Mouse (Mus musculus): Measurements from ENCODE around the gene Dtd2.

Gene Dtd2

DNA sequence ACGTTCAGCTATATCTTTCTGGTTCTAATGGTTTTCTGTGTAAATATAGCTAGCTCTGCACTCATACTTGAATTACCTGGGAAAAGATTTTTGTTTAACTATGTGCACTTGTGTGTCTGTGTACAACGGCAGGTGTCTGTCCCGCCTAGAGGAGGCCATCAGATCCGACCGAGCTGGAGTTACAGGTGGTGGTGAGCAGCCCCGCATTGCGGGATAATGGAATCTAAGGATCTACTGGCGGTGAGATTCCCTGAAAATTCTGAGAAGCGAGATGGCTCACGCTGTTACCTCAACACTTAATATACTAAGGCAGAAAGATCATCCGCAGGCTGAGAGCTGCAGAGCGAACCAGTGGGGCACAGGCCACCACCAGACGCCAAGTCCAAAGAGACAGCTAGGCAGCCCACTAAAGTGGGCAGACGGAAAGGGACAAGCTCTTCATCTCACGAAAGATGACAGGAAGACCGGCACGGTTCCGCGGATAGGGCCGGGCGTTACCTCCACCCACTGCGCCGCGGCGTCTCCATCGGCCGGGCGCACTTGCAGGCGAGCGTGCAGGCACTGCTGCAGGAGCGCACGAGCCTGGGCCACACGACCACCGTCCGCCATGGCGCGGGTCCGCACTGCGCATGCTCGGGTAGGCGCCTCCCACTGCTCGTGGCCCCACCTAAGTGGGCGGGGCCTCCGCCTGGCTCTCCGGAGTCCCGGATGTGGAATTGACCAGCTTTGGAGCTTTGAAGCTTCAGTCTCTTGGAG lies at the start of gene Dtd2:
Dtd2 (minus strand) TSS at position 625 of the 756 bp plus-strand sequence.
- peak; percentile 94 to 97 for DNase-seq

DNA sequence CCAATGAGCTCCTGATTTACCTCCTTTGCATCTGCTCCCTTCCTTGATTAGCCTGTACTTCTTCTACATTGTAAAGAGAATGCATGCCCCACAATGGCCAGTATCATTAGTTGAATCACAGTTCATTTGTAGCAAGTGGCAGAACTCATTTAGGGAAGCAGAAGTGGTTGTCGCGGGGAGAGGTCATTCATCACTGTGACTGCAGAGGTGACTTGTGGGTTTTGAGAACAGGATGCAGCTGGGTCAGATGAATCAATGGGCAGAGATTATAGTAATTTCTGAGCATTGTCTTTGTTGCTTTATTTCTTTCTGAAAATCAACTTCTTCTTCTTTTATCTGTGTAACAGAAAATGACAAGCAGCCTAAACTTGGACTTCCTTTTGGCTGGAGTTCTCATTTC lies 43.0 kb upstream of the Dtd2 start:
- no peak for DNase-seq

DNA sequence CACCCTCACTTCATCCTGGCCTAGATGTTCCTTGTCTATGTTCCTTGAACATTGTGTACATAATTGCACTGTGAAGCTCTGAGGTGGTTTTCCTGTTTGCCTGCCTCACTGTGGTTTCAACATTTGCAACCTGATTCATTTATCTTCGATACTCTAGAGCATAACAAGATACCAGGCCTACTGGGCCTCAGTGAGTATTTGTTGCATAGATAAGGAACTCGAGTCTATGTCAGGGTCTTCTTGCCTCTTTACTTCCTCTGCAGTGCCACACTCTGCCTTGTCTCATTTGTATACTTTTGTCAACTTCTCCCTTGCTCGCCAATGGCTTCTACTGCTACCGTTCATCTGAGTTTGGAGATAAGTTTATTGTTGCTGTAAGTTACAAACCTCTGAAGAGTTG lies 40.1 kb upstream of the Dtd2 start:
- no peak for DNase-seq

DNA sequence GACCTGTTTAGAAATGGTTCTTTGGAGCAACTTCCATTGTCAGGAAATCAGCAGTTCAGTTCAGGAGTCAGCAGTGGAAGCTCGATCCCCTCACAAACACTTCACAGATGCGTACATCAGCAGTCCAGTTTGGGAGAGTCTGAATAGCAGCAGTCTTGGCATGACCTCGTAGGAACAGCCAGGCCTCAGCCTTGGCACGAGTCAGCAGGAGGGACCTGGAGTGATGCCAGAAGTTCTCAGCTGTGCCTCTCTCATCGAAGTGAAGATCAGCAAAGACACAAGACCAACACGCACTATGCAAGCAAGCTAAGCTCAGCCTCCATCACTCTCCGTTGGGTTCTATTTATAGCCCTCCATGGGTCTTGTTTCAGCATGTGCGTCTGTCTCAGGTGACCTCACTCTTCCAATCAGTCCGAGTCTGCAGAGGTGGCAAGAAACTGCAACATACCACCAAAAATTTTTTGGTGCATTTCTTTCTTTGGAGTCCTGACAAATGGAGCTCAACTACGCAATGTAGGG lies 36.6 kb upstream of the Dtd2 start:
- DNase-seq: peak in 1 of 2 experiments; percentile 29

DNA sequence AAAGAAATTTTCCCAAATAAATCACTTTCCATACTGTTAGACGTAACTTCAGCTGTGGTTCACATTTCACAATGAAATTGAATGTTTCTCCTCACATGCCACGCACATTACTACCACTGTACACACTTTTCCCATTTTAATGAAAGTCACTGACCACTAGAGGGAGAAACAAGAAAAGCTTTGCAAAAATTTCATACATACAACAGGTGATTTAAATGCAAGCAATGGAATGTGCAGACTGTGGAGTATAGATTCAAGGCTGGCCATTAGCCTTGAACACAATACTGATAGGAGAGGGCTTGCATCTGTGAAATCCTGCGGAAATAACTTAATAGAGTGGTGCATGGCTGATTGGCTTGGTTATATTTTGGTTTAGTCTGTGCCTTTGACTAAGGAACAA lies 32.1 kb upstream of the Dtd2 start:
- no peak for DNase-seq

DNA sequence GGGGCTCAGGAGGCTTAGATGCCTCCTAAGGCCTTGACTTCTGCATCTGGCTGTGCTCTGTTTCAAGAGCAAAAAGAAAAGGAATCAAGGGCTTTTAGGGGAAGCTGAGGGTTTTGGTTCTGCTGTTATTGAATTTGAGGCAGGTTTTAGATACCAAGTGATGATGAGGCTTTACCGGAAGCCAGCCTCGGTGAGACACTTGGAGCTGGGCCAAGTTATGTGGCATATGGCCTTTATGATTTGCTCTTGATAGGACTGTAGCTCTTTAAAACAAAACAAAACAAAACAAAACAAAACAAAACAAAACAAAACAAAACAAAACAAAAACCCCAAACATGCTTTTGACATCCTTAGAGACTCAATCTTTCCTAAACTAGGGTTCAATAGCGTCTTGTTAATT lies 28.7 kb upstream of the Dtd2 start:
- no peak for DNase-seq

DNA sequence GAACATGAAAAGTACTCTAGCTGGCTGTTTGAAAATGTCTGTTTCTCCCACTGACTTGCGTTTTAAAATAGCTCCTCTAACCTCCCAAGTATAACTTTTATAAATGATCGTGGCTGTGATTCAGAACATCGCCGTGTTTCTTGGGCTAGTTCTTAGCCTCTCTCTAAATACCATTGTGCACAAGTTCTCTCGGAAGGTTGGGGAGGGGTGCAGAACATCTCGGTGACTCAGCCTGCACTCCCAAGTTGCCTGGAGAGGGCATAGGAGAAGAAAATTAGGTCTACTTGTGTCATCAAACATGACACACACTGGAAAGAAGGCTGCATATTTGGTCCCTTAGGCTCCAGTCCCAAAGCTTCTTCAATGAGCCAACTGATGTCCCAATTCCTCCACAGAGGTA lies 26.0 kb upstream of the Dtd2 start:
- no peak for DNase-seq

DNA sequence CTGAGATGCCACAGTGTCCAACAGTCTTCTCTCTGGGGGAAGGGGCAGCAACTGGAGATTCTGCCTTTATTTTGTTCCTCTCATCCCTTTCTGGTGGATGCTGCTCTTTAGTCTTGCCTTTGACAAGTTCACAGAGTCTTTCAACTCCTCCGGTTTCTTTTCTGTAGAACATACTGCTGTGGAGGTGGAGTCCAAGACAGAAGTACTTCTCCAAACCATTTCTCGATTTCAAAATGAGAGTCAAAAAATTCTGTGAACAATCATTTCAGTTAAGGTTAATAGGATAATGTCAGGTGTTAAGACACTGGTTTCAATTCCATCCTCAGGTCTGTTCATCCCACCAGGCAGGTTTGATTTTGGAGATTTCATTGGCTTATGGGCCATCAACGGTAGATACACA lies 21.7 kb upstream of the Dtd2 start, which contains the start of gene Gpr33:
Gpr33 (minus strand) TSS at position 101 of the 400 bp plus-strand sequence.
- DNase-seq: no peak

DNA sequence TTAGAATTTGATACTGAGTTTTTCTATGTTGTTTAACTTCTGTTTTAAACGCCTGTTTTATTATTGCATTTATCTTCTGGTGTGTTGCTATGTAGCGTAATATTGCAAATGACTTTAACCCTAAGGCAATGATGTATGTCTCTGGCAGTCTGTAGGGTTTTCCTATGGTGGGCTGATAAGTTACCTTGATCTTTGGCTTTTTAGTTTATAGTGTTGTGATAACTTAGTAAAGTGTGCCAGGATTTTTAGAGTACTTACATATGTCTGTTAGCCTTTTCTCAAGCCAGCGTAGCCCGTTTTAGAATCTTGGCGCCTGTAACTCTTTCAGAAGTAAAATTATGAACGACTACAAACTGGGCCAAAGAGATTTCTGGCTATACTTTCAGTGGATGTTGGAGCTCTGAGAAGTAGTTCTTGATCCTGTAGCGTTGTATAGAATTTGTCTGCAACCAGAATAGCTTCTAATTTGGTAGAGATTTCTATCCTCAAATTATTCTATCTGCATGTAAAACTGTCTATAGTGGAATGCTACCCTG lies 8.3 kb upstream of the Dtd2 start:
- DNase-seq: no peak

DNA sequence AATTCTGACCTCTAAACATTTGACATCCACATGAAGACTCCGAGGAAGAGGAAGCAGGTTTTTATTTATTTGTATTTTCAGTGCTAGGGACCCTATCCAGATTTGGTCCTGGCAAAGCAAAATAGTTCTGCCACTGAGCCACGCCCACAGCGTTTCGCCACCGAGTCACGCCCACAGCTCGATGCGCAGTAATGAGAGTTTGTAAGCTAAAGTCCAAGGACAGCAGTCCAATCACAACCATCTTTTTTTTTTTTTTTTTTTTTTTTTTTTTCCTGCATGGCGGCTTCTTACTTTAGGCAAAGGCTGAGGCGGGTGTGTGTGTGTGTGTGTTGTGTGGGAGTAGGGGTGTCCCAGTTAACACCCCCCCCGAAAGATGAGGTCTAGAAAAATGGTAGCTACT lies 7.7 kb upstream of the Dtd2 start:
- no peak for DNase-seq

DNA sequence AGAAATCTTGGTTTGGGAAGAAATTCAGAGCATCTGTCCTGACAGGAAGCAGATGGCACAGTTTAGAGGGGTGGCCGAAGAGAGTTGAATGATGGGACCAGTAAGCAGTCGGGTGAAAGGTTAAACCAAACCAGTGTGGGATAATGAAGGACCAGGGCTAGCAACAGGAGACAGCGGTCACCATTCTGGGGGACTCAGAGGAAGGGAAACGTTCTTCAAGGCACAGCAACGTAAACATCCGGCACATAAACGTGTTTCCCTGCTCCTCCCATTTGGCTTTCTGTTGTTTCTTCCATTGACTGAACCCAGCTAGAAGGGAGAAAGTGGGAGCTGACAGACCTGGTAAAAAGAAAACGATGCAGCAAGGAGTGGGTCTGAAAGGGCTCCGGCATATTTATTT lies 7.0 kb upstream of the Dtd2 start:
- DNase-seq: no peak

DNA sequence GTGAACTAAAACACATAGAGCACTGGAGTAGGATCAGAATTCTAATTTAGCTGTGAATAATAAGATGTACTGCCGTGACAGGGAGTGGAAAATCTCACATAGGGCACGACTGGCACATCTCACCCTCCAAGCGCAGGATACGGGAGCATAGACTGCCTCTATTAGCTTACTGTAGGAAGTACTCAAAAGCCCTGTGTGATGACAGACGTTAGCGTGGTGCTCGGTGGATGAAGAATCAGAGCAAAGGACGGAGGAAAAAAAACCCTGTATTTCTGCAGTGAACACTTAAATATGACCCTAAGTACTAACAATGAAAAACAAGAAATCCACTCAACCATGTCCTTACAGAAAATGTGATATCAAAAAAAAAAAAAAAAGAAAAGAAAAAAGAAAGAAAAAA lies 5.9 kb upstream of the Dtd2 start:
- DNase-seq: no peak

DNA sequence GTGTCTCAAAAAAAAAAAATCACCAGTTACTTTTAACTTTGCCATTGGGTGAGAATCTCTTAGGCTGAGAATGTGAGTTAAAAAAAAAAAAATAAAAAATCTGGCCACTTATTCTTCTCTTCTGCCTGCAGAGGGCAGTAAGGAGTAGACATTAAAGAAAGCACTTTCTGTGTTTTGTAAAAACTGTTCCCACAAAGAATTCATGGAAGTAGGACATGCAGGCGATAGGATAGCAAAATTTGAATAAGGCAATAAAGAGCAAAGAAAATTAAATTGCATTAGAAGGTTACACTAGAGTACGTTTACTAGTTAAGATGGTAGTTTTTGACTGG lies 4.3 kb upstream of the Dtd2 start:
- DNase-seq: no peak

DNA sequence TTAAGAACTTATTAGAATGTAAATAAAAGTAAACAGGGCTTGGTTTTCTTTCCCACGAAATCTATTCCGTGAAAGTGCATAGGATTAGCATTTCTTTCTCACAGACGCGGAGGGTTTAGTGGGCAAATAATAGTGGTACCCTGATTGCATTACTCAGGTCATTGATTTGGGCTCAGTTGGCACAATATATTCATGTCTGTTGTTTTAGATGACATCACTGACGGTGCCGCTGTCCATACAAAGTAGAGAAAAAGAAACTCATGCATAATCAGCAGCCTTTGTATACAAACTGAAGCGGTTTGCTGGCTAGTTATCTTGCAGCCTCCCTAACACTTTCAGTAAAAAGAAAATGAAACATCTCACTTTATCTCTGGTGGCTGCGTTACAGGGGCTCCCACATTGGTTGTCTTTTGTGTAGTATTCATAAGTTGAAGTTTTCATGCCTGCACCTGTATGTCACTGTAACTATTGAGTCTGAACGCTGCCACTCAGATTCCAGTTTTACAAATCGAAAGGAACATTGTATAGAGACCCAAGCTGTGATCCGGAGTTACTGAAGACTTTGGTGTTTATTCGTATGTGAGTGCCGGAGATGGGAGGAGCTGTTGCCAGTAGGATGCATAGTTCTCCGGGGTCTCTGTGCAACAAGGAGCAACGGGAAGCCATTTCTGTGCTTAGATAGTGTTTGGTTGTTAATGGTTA lies 3.8 kb upstream of the Dtd2 start:
- DNase-seq: no peak

DNA sequence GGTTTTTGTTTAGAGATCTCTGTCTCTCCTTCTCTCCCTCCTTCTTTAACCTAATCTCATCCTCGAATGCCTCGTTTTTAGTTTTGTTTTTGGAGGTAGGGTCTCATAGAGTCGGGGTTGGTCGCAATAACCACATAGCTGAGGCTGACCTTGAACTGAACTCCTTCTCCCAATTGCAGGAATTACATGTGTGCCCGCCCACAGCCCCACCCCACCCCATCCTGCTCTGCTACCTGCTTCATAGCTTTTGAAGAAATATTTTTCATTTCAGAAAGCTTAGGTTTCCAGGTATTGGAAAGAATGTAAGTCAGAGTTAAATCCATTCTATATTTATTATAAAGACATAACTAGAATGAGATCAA lies 313 bp upstream of the Dtd2 start:
- DNase-seq: no peak

DNA sequence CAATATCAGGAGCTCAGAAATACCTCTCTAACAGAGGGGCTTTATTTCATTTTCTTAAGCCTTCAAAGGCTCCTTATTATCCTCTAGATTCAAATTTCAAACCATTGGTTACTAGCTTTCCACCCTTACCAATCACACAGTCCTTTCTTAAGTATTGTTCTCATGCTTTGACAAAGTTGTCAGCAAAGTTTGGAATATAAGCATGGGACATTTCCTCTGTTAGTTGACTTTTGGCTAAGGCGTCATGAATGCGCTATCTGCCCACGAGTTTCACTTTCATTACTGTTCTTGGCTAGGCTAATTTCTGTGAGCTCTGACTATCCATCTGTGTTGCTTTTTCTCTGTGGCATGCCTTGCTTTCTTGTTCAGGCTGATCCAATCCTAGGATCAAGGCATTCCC lies 3.6 kb downstream of the Dtd2 start:
- DNase-seq: no peak

DNA sequence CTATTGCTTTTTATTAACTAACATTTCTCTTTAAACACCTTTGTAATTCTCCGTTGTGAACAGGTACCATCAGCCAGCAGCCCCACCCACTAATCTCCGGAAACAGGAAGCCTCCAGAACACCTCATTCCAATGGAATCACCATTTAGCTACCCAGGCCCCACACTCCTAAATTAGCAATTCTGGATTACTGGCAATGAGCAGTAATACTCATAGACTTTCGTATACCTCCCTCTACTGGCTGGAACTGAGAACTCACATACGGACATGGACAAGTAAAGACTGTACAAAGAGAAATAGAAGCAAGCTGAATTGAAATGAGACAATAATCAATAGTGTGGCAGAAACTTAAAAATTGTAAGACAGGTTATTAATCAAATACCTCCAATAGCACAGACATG lies 4.8 kb downstream of the Dtd2 start:
- peak; percentile 39 to 76 for DNase-seq

DNA sequence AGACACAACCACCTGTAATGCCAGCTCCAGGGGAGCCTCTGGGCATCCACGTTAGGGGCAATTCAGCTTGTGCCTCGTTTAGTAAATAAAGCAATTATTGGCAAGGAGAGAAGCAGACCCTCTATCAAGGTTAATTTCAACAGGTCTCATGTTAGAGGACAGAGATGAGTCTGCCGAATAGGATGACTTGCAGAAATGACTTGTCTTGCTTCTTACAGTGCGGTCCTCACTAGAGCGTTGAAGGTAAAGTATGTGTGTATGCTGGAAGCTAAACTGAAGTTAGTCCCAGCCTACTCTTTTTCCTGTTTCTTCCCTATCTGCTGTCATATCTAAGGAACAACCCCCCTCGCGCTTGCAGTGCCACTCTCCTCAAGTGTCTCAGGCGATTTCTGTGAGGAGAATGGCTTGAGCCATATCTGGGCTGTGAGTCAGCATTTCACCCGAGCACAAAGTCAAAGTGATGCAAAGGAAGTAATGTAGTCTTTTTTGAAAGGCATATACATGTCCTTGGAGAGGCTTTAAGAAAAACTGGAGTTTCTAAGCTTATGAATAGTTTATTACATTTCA lies 7.9 kb downstream of the Dtd2 start:
- DNase-seq: no peak

DNA sequence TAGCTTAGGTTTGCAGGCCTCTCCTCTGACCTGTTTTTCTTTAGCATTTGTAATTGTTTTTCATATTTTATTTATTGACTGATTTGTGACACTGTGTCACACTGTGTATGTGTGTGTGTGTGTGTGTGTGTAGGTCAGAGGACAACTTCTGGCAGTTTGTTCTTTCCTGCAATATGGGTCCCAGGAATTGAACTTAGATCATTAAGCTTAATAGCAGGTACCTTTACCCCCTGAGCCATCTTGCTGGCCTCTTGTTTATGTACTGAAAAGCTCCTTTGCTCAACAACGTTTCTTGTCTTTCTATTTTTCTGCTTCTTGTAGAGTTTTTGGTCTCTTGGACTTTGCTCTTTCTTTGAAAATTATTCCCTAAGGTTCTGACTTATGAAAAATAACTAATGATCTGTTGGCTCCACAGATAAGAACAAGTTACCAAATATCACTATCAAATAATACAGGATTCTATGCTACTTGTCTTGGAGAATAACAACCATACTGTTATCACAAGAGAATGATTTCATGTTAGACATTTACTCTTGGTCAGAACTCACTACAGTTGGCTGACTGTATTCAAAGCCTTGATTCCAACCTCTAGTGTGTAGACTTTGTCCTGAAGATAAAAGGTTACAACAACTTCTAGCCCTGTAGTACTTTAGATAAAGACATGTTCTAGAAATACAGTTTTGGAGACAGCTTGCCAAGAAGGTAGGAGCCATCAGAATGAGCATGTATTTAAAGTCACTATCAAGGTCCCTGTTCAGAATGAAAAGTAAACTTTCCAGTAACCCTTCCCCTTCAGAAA lies 10.4 kb downstream of the Dtd2 start:
- no peak for DNase-seq

DNA sequence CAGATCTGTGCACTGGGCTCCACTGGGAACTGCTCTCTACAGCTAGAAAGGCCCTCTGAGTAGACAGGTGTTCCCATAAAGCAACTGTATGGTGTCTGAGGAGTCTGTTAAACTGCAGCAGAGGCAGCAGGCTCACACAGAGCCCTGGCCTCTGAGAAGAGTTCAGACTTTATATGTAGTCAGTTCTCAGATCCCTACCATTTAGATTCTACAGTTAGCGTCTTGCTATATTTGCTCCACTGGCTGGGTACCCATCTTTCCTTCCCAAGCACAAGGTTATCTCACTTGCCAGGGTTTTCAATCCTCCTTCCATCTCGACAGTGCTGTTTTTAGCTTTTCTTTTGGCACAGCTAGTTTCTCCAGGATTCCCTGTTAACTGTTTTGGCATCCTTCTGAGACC lies 15.7 kb downstream of the Dtd2 start:
- no peak for DNase-seq

DNA sequence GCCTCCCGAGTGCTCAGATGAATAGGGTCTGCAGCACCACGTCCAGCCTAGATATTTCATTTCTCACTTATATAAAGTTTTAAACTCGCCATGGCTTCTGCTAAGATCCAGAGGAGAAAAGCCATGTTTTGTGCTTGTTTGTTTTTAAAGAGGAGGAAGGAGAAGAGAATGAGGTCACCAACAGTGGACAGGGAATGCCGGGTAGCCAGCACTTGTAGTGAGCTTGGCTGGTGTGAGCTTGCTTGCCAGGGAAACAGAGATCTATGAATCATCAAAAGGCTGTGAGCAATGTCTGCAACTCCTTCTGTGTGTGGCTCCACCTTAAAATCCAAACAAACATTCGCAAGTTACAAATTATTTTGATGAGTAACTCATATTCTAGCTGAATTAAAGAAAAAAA lies 17.8 kb downstream of the Dtd2 start:
- no peak for DNase-seq

DNA sequence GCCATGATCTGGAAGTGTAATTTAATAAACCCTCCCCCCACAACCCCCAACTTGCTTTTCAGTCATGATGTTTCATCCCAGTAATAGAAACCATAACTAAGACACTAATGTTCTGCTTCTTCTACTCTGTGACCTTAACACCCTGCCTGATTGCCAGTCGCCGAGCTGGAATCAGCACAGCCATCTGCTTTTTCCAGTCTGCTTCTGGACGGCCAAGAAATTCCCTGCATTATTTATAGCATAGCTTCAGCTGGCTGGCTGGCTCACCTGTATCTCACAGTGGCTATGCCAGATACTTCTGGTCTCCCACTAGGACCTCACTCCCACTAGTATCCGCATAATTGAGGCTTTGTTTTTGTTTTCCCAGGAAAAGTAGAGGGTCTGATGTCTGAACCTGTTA lies 20.5 kb downstream of the Dtd2 start:
- peak; percentile 29 to 53 for DNase-seq

DNA sequence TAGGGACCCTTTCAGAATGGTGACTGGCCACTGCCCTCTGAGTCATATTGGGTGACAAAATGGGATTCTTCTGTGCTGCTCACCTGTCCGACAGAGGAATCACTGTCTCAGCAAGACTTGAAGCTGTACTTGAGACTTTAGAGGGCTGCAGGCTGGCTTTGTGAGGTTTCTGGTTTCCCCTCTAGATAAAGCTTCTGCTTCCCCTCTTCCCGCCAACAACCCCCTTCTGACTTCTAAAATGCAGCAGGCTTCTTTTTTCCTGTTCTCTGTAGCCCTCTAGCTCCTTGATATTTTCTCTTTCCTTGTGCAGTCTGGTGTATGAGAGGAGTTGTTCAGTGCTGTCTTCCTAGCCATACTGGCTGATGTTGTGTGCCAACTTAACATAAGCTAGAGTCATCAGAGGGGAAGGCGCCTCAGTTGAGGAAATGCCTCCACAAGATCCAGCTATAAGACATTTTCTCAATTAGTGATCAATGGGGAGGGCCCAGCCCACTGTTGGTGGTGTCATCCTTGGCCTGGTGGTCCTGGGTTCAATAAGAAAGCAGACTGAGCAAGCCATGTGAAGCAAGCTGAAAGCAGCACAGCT lies 21.0 kb downstream of the Dtd2 start:
- DNase-seq: no peak

Data from cerebellum, postnatal 25 days (tissue).